ENCODE assay signal across 30 mouse cellular contexts in the genomic region with DNA sequence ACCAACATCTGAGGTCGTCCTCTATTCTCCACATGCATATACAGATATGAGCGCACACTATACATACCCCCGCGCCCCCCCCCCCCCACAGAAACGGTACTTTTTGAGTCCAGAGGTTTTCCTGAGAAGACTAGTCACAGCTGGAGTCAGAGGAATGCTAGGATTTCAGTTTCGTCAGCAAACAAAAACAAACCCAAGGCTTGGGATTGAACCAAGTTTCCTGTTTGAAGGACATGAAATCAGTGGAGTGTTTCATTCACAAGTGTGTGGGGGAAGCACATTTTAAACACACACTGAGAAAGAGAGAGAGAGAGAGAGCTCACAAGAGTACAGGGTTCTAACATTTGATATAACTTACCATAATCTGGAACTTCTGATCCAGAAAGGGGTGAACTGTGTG. TPM values are rescaled to one million over a fixed set of nuclear protein-coding genes. Genes with fewer than 3 reads are reported as not detected.
A peak's percentile ranks its signal among the peaks of the same experiment; 100 is the strongest.
DNase-seq lines count a peak whose midpoint lies in the region; ATAC-seq and TF ChIP-seq lines count a peak whose summit lies in the region.
"Had no signal": no experiment of that assay in that cellular context is flagged by ENCODE, and none has a peak within 500 bp of the region (broad histone marks: within the 10 kb centered on the region; RNA-seq: fewer than 3 reads in every experiment).

No protein-coding gene starts in this region.

- H3K9ac ChIP-seq in liver, adult 2 months (ENCODE audit: low read depth, low read length) = no peak overlapping the region
- H3K9ac ChIP-seq: embryonic facial prominence, embryonic 15.5 days; forebrain, embryonic 12.5 days; hindbrain, embryonic 15.5 days; liver, embryonic 12.5 days; liver, postnatal 0 days; midbrain, embryonic 13.5 days had no signal

- H3K27me3 ChIP-seq in liver, adult 2 months (ENCODE audit: control insufficient read depth, insufficient read depth, low read length) = no peaks in the 10 kb centered on the region
- H3K27me3 ChIP-seq: embryonic facial prominence, embryonic 15.5 days; forebrain, embryonic 12.5 days; hindbrain, embryonic 15.5 days; liver, embryonic 12.5 days; megakaryocyte, embryonic 14.5 days; midbrain, embryonic 13.5 days had no signal

- no peak for TF ChIP-seq CTCF in liver, adult 2 months (IDR thresholded peaks at IDR 0.05; ENCODE audit: low read depth, low read length)

- H3K4me1 ChIP-seq in liver, adult 2 months (ENCODE audit: control insufficient read depth, insufficient read depth, low read length) = no peaks in the 10 kb centered on the region; the same call in 1 of the 2 replicates
- H3K4me1 ChIP-seq: liver, embryonic 12.5 days; megakaryocyte, embryonic 14.5 days had no signal

- no peak overlapping the region for H3K4me3 ChIP-seq in liver, adult 2 months (ENCODE audit: insufficient read depth, low read depth, low read length)
- H3K4me3 ChIP-seq: embryonic facial prominence, embryonic 10.5 days; embryonic facial prominence, embryonic 15.5 days; forebrain, embryonic 12.5 days; hindbrain, embryonic 10.5 days; hindbrain, embryonic 15.5 days; liver, embryonic 12.5 days; megakaryocyte, embryonic 14.5 days; midbrain, embryonic 13.5 days had no signal

- no peaks in the 10 kb centered on the region for H3K79me2 ChIP-seq in liver, adult 2 months (ENCODE audit: control insufficient read depth, insufficient read depth, low read length)

- WGBS in liver, adult 2 months = 65% methylated on average over 6 of the region's 6 CpGs

- no peak for TF ChIP-seq POLR2A in liver, adult 2 months (IDR thresholded peaks at IDR 0.05; ENCODE audit: extremely low read depth, insufficient read depth, low read length)

- peak; percentile 54 for DNase-seq in kidney, adult 9 months
- DNase-seq in kidney, postnatal 36 days = no peak
- DNase-seq in liver, adult 2 months (ENCODE audit: extremely low read depth, low read depth, low spot score) = peak; percentile 28
- DNase-seq in liver (no peak), NIH3T3 (ENCODE audit: low read depth) (peak; percentile 13)
- peak; percentile 41 for DNase-seq in kidney, postnatal 14 days
- DNase-seq: adrenal gland, postnatal 25 days; cerebellum, adult 18-20 months; cerebellum, postnatal 10 days; gastrocnemius, postnatal 10 days; heart, postnatal 14 days; layer of hippocampus, postnatal 36 days; left cerebral cortex, postnatal 4 days; liver, postnatal 0 days; lung, postnatal 4 days; thymus, adult 2 months; thymus, postnatal 36 days had no signal

- ATAC-seq in granulocyte monocyte progenitor cell, adult 5-6 weeks (replicated peaks; ENCODE audit: poor library complexity, severe bottlenecking) = no peak
- ATAC-seq: CD4-positive, CD25-positive, alpha-beta regulatory T cell, adult 4 months; inflammation-experienced regulatory T-cells, adult 6 months; liver, embryonic 12.5 days; liver, postnatal 0 days; midbrain, embryonic 13.5 days had no signal

- no peak overlapping the region for H3K27ac ChIP-seq in liver, adult 2 months (replicated peaks; ENCODE audit: insufficient read depth, low read depth, low read length)
- H3K27ac ChIP-seq: embryonic facial prominence, embryonic 15.5 days; forebrain, embryonic 12.5 days; hindbrain, embryonic 10.5 days; hindbrain, embryonic 15.5 days; liver, embryonic 12.5 days; midbrain, embryonic 13.5 days had no signal

- peaks cover 52% of the 10 kb centered on the region for H3K36me3 ChIP-seq in liver, adult 2 months (ENCODE audit: control insufficient read depth, insufficient read depth, low read length)
- H3K36me3 ChIP-seq: embryonic facial prominence, embryonic 10.5 days; embryonic facial prominence, embryonic 15.5 days; forebrain, embryonic 12.5 days; hindbrain, embryonic 10.5 days; hindbrain, embryonic 15.5 days; liver, embryonic 12.5 days; midbrain, embryonic 13.5 days had no signal

RNA-seq across cellular contexts. Expression of a gene that starts 5.5 kb away (rescaled TPM):
- 0.09 TPM in 1 of 2 replicates, not detected in the other for total RNA-seq in liver, adult 2 months (2014; rRNA removed)
- 0.09 and 0.10 TPM in 2 replicates for polyA plus RNA-seq in liver, adult 2 months (2012; rRNA removed)
- total RNA-seq in granulocyte monocyte progenitor cell, adult 5-6 weeks (2014; fragmentation: Nextera tagmentation) = not detected in 2 replicates
- total RNA-seq in granulocyte monocyte progenitor cell, adult 5-6 weeks (2017) = not detected in 2 replicates
- total RNA-seq: common myeloid progenitor, adult 5-6 weeks; layer of hippocampus, postnatal 36 days; monocyte, adult 5-6 weeks had no signal
- polyA plus RNA-seq: CD4-positive, CD25-positive, alpha-beta regulatory T cell, adult 4 months; forebrain, embryonic 12.5 days; hindbrain, embryonic 10.5 days; inflammation-experienced regulatory T-cells, adult 6 months; liver, embryonic 12.5 days; midbrain, embryonic 13.5 days had no signal

RNA-seq across cellular contexts. Expression of a gene that starts 24.3 kb away (rescaled TPM):
- total RNA-seq in liver, adult 2 months (2014; rRNA removed) = 1,448 and 1,888 TPM in 2 replicates
- 1,550 and 1,804 TPM in 2 replicates for polyA plus RNA-seq in liver, adult 2 months (2012; rRNA removed)
- 9.1 and 15.6 TPM in 2 replicates for total RNA-seq in granulocyte monocyte progenitor cell, adult 5-6 weeks (2014; fragmentation: Nextera tagmentation)
- total RNA-seq in granulocyte monocyte progenitor cell, adult 5-6 weeks (2017) = 16.6 and 19.3 TPM in 2 replicates
- total RNA-seq: heart, postnatal 14 days had no signal
- polyA plus RNA-seq: CD4-positive, CD25-positive, alpha-beta regulatory T cell, adult 4 months; embryonic facial prominence, embryonic 10.5 days; forebrain, embryonic 12.5 days; inflammation-experienced regulatory T-cells, adult 6 months; liver, embryonic 12.5 days; midbrain, embryonic 13.5 days had no signal

Comparison
In these comparisons a context has a peak if more than half of its experiments do, and no peak if none do; other contexts are left out.
1. DNase-seq: peak in kidney, adult 9 months (single experiment), liver, adult 2 months (single experiment), NIH3T3 (single experiment) and kidney, postnatal 14 days (single experiment); none in kidney, postnatal 36 days (0 of 2) and liver (single experiment).
2. RNA of a gene that starts 24.3 kb away (total RNA-seq): 1,448 to 1,888 TPM in liver, adult 2 months; 9.1 to 19.3 TPM in granulocyte monocyte progenitor cell, adult 5-6 weeks; every median in the first group is over 10 times any median in the second.